Mouse (Mus musculus): ENCODE data around the gene Lrrc56.
A peak's percentile ranks its signal among the peaks of the same experiment; 100 is the strongest.

DNA sequence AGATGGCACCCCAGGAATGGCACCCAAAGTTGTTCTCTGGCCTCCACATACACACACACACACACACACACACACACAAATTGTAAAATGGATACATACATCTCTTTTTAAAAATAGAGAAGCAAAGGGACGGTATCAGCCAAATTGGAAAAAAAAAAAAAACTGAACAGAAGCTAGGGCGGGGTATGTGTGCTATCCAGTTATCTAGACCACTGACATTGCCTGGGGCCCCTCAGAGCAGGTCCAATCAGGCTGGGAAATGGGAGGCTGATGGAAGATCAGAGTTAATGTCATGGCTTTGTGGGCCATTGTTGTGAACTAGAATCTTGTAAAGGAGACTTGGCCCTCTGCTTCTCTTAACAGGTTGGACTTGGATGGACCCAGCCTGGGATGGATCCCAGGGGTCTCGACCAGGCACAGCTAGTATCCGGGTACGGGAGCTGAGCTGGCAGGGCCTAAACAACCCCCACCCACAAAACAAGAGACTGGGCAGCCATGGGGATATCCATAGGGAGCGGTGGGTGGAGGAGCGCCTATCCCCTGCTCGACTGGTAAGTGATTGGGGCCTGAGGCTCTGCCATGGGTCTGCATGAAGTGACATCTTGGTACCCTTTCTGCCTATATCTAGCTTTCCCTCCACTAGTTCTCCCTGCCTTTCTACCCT lies 2.8 kb downstream of the Lrrc56 start:
- TF ChIP-seq CTCF (IDR thresholded peaks at IDR 0.05; ENCODE audit: low read depth) (no peak), EP300 (IDR thresholded peaks at IDR 0.05; ENCODE audit: low read depth) (peak; percentile 31; the same call in 1 of the 2 replicates)
